Mouse (Mus musculus): Measurements from ENCODE around the gene Zcchc2.

Zcchc2 gene

DNA sequence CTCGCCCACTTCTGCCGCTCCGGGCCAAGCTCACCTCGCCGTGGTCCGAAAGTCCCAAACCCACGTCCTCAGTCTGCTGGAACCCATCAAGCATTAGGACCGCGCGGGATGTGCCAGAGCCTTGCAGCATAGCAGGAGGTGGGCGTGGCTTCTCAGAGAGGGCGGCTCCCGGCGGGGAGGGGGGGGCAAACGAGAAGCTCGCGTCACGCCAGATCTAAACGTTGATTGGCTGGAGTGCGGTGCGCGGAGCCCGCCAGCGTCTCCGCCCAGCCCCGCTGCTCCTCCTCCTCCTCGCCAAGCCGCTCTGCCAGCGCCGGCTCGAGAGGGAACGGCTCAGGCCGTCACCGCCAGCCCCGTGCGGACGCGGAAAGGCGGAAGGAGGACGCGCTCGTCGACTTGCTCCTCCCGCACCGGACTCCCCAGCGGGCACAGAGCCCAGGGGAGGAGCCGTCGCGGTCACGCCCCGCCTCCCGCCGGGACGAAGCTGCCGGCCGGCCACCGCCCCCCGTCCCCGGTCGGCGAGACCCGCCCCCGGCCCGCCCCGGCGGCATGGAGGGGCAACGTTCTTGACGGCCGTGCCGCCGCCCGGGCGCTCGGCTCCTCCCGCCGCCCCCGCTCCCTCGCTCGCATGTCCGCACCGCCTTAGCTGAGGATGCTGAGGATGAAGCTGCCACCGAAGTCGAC lies at the start of gene Zcchc2:
Gene Zcchc2 (plus strand): TSS at position 269 of the 684 bp plus-strand sequence.
- peak; percentile 98 for DNase-seq

DNA sequence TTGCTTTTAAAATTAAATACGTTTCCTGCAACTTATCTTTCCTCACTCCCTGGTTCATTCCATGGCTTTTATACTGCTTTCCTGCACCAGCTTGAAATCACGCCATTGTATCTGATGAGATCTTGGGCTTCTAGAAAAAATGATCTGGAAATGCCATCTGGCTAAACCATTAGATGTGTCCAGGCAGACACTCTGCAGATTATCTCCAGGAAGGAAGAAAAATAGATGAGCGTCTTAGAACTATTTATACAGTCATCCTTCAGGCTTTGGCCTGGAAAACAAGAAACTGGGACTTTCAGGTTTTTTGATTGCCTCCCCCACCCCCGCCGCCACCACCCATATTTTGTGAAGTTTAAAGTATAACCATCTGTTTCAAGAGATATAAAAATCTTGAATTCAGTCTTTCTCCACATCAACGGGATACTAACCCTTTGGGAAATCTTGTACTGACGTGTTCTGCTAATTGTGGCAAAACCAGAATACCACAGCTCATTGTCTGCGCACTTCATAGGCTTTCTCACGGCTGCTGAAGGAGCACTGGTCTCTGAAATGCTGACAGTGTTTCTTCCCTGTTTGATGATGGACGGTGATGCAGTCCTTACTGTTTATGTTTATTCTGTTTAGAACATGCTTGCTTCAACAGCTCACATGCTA lies 45.2 kb upstream of the Zcchc2 start:
- no peak for DNase-seq

DNA sequence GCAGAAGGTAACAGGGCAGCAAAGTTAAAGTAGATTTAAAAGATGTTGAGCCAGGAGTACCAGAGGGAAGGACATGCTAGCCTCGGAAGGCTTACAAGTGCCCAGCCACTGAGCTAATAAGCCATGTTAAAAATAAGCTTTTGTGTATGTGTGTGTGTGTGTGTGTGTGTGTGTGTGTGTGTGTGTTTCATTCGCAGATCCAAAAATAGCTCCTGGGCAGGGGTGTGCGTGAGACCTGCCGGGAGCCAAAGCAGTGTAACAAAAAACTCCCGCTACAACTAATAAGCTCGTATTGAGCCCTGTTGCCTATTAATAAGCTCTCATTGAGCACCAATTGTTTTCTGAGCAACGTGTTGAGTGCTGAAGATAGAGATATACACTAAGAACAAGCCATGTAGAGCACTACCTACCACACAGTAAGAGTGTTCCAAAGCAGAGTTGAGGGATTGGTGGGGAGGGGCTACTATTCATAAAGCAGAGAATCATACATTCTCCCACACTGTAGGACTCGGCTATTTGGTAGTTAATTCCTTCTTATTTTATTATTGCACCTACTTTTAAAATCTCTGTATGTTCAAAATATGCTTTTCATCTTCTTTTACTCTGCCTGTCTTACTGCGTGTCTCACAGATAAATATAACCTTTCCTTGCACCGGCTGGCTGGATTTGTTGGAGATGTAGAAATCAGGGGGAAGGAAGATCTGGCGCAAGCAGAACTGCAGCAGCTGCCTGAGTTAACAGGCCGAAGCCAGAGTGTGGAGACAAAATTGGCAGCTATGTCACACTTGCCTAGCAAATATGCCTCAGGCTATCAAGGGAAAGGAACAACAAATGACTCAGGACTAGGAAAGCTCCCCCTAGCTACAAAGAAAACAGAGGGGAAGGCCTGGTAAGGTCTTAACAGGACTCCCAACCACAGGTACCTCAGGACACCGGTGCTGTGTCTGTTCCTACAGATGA lies 43.3 kb upstream of the Zcchc2 start:
- DNase-seq: peak; percentile 24

DNA sequence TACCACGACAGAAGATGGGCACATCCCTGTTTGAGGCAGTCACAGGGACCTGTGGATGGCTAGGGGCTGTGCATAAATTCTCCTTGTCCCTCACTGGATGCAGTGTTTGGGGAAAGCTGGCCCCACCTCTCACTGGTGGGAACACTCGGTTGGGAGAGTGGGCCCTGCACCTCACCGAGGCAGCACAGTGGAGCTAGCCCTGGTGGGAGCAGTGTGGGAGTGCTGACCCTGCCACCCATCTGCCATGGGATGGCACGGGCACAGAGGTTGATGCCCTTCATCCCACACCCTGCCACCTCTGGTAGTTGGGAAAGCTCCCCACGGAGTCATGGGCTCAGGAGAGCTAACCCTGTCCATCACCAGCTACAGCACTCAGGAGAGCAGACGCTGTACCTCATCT lies 41.9 kb upstream of the Zcchc2 start:
- DNase-seq: no peak

DNA sequence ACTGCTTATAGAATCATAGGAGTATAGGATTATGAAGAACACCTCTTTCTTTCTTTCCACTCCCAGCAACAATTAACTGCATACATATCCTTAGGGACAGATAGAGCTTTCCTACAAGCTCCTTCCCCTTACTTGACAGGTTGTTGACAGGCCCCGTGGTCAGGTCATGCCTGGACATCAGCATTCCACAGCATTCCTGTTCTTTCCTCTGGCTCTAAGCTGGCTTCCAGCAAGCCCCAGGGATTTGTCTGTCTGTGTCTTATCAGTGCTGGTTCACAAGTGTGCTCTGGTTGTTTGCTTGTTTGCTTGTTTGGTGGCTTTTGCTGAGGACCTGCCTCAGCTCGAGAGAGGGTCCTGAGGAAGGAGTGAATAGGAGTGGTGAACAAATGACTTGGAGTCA lies 36.6 kb upstream of the Zcchc2 start:
- no peak for DNase-seq

DNA sequence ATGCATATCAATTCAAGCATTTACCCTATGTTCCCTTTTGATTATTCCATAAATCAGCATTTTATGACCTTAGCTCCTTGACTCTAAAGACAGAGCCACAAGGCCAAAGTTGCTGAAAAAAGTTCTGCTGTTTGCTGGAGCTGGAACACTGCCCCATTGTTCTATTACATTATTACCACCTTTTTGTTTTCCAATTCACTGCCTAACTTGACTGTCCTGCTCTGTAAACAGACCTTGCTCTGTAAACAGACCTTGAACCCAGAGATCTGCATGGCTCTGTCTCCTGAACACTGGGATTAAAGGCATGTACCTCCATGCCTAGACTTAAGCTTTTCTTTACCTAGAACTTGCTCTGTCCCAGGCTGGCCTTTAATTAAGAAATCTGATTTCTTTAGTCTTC lies 36.2 kb upstream of the Zcchc2 start:
- DNase-seq: no peak

DNA sequence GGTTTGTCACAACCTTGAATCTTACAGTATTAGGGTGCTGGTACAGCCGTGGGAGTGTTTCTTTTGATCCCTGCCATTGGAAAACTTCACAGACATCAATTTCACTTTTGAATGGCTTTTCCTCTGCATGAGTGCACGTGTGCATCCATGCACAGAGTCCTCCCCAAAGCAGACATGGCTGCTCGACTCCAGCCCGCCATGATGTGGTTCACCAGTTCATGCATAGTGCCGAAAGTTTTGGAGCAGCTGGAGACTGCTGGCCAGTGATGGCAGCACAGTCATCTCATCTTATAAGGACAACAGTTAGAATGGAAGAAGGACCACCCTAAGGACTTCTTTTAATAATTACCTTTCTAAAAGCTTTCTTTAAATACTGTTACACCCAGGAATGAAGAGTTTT lies 34.1 kb upstream of the Zcchc2 start:
- DNase-seq: no peak

DNA sequence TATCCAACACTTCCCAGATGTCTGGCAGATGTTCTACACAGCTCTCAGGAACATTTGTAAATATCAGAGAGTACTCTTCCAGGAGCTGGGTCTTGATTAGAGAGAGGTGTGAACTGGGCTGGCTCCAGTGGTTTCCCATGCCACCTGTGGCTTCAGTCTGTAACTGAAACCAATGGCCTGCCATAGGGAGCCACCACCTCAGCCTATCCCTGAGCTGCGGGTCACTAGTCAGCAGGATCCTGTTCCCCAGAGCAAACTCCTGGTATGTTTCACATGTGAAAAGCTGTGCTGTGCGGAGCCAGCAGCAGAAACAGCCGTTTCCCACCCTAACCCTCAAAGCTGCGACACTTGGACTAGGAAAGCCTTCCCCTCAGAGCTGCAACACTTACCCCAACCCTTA lies 28.7 kb upstream of the Zcchc2 start:
- no peak for DNase-seq

DNA sequence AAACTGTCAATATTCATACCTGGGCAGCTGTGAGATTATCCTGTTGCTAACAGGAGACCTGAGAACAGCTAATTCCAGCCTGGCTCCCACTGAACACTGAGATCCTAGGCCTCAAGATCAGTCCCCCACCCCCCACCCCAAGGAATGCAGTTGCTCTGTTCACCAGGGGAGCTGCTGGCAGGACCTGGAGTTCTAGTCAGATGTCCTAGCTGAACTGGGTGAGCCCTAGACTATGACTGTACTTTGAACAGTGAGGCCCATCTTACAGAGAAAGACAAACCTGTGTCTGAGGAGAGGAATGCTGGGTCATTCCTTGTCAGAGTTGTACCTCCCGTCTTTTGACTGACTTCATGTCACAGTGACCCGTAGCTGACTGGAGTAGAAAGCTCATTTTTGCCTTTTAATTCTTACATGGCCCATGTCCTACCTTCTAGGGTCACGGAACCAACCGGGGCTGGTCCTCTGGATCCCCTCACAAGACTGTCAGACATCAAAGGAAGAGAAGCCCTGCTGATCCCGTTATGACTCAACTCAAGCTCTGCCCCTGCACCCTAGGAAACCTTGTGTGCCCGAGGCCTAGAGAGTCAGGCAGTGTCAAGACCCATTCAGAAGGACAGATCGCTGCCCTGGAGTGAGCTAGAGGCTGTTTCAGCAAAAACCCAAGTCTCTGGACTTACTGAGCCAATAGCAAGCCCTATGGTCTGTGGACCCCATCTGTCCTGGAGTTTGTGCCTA lies 28.0 kb upstream of the Zcchc2 start:
- no peak for DNase-seq

DNA sequence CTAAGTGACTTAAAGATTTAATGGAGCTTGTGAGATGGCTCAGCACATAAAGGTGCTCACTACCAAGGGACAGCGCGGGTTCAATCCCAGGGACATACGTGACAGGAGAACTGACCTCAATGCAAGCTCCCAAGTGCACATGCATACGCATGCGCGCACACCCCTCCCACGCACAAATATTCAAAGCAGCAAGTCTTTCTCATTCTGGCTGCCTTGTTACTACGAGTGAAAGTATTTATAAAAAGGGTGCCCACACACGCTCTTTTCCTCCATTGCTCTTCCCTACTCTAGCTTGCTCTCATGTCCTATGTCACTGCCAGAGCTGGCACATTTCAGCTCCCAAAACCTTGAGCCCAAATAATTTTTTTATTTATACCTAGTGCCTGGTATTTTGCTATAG lies 27.4 kb upstream of the Zcchc2 start:
- no peak for DNase-seq

DNA sequence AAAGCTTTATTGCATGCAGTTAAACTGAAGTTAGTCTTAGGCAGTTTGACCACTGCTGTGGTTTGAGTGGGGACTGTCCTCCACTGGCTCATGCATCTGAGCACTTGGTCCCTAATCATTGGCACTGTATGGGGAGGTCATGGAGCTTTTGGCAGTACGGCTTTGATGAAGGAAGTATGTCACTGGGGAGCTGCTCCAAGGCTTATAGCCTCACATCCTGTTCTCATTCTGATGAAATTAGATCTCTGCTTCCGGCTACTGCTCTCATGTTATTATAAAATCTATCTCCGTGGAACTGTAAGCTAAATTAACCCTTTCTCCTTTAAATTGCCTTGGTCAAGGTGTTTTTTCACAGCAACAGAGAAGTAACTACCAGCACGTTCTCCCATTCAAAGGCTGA lies 25.7 kb upstream of the Zcchc2 start:
- no peak for DNase-seq

DNA sequence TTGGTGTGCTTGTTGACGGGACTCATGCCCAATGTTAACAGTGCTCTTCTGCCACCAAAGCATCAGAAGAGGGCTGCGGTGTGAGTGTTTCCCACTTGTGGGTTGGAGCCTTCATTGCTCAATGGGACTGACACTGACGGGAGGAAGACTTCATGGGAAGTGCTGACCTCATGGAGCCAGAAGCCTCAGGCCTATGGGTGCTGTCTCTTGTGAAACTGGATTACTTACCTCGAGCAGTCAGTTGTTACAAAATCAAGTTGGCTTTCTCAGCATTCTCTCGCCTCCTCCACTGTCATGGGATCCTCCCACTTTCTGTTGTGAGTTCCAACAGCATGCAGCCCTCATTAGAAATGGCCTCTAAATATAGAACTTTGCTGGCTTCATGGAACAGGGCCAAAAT lies 25.0 kb upstream of the Zcchc2 start:
- no peak for DNase-seq

DNA sequence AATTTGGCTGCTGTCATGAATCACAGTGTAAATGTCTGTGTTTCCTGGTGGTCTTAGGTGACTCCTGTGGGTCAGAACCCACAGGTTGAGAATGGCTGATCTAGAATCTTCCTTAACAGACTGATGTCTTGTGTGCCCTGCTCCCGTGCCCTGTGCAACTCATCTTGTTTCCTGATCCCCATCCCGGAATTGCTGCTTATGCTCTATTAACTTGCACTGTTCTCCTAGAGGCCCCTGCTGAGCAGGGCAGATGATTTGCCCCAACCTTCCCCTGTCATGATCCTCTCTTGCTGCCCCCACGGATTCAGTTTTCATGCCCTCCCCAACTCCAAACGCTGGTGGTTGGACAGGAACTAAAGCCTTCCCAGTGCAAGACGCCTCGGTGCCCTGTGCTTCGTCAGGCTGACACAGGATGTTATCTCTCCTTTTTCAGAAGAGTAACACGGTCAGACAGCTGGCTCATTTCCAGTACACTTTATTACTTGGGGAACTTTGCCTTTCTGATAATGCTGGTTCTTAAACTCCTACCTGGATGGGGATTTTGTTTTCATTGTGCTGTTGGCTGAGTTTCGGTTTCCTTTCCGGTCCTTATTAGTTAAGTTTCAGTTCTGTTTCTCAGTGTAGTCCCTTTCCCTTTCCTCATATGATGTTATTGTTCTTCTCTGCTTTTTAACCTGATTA lies 18.6 kb upstream of the Zcchc2 start:
- DNase-seq: no peak

DNA sequence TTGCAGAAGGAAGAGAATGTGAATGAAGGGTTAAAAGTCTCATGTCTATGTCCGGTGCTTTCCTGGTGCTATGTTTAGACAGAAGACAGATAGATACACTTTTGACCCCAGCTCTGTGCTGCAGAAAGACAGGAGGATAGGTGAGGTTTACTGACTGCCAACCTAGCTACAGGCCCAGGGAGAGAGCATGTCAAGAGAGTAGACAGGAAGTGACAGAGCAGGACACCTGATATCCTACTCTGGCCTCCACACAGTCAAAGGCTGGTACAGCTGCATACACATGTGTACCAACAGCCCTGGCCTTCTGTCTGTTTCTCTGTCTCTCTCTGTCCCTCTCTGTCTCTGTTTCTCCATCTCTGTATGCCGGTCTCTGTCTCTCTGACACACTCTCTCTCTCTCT lies 16.2 kb upstream of the Zcchc2 start:
- DNase-seq: no peak

DNA sequence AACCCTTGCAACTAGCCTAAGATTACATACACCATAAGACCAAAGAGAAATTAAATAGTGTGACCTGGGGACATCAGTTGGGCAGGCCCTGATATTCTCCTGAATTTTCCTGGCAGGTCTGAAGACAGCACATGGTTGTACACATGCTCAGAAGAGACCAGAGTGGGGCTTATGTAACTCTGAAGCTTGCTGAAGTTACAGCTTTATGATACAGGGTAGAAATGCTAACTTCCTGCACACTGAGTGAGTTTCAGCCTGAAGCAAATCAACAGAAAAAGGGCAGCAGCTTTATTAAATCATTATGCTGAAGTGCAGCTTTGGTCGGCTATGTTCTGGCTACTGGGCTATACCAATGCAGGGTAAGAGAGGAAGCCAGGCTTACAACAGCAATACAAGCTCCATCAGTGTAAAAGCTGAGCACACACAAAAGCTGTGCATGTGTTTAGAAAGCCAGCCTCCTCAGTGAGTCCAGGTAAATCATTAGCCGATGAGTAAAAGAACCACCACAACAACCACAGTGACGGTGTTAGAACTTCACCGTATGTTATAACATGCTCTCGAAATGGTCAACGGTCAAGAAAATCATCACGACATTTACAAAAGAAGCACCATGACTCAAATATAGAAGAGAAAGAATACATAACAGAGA lies 12.6 kb upstream of the Zcchc2 start:
- peak; percentile 61 for DNase-seq

DNA sequence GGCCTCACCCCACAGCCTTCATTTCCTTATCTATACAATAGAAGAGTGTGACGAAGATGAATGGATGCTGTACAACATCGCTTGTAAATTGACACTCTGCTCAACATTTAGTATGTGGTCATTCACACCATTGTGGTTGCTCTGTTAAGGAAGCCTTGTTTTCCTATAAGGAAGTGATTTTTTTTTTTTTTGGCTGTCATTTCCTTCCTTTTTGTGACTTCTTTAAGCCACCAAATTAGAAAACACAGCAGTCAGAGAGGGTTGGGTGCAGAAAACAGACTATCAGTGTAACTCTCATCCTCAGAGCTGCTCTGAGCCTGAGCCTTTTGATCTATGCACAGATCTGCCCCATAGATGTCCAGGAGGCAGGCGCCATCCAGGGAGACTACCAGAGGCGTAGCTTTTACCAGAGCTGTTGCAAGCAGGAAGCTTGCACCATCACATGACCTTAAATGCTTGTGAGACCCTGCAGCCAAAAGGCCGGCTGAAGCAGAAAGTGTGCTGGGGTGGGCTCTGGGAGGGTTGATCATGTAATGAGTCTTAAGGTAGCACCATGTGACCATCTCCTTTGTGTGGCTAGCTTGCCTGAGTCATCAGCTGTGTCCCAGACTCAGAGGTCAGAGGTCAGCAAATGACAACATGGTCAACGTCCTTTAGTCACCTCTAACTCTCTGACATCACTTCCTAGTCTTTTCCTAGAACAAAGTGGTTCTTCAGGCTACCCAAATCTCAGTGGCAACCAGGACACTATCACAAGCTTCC lies 9.2 kb upstream of the Zcchc2 start:
- no peak for DNase-seq

DNA sequence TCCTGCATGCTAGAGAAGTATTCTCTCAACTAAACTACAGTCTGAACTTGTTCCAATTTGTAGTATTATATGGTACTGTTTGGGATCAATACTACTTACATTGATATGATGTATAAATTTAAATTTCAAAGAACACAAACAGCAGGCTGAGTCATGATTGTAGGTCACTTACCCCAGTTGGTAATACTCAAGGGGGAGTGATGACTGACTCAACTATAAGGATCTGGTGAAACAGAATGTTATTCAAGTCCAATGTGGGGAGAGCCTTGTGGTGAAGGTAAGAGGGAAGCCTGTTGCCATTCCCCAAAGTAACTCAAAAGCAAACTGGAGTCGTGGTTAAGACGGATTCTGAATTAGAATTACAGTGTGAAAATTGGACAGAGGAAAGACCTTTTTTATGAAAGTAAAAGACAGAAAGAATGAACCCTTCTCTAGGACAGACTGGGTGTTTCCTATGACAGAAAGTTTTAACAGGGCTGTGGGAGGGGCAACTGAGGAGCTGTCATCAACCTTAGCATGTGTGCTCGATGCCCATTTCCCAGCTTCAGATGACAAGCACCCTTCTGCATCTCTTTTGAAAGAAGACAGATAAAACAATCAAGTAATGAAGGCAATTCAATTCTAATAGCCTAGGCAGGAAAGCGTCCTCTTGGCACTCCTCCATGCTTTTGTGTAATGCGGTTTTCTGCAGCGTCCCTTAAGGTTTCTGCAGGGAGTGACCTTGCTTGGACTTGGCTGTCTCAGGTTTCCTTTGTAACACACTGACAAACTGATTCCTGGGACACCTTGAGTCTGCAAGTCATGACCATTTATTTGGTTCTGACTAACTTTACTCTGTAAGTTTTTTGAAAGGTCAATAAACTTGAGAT lies 7.5 kb upstream of the Zcchc2 start:
- no peak for DNase-seq

DNA sequence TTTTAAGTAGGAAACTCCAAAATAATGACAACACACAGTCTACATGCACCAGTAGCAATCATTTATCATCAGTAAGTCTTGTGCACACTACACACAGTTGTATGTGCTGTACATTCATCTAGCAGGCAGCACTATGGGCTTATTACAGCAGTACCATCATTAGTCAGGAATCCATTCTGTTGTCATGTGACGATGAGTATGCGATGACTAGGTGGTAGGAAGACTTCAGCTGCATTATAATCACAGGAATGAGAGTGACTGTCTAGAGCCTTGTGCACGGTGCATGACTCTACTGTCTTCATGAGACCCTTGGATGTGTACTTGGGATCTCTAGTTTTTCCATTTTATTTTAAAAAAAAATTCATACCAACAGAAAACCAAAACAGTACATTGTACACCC lies 6.0 kb upstream of the Zcchc2 start:
- no peak for DNase-seq

DNA sequence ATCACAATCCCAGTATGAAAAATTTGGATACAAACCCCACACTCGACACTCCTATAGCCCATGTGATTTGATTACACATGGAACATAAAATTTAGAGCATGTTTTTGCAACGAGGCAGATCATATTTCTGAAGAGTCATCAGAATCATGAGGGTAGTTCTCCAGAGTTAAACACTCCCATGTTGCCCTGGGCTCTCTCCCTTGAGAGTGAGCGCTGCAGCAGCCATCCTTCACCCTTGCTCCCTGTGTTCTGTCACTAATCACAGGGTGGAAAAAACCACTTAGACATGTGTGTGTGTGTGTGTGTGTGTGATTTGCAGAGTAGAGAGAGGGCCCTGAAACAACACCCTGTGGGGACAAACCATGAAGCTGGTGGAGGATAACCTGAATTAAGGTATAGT lies 2.0 kb upstream of the Zcchc2 start:
- no peak for DNase-seq
